Mouse (Mus musculus) heart, embryonic 10.5 days (tissue): ENCODE data around the gene Rnf144b. TPM values are rescaled to one million over a fixed set of nuclear protein-coding genes. Genes with fewer than 3 reads are reported as not detected.

ENCODE experiments used
- DNase-seq: peaks from one replicate; pipeline ENCODE4 v3.0.0-alpha.2; 2017; ENCODE audit warnings: low spot score
- H3K27ac ChIP-seq: fragments of 300-500 bp; sonication (generic); 2 replicates; pipeline ENCODE4 v1.5.1; 2016; ENCODE audit warnings: mild to moderate bottlenecking
- H3K27me3 ChIP-seq: fragments of 300-500 bp; sonication (generic); 2 replicates; pipeline ENCODE4 v1.6.1; 2016; ENCODE audit warnings: mild to moderate bottlenecking; ENCODE audit not compliant: poor library complexity, insufficient read depth, severe bottlenecking
- H3K36me3 ChIP-seq: fragments of 300-500 bp; sonication (generic); 2 replicates; pipeline ENCODE4 v1.6.1; 2016; ENCODE audit warnings: mild to moderate bottlenecking, moderate library complexity
- H3K4me1 ChIP-seq: fragments of 300-500 bp; sonication (generic); 2 replicates; pipeline ENCODE4 v1.6.1; 2016; ENCODE audit warnings: mild to moderate bottlenecking
- H3K4me3 ChIP-seq: fragments of 300-500 bp; sonication (generic); 2 replicates; pipeline ENCODE4 v1.5.1; 2016; ENCODE audit warnings: mild to moderate bottlenecking, moderate library complexity
- H3K9me3 ChIP-seq: fragments of 300-500 bp; sonication (generic); 2 replicates; pipeline ENCODE4 v1.6.1; 2016; ENCODE audit warnings: mild to moderate bottlenecking, moderate library complexity
- WGBS: fragments of 180-500 bp; shearing (Covaris S2); methylation state at CpG from one replicate; pipeline ENCODE4 v1.1.7; 2016; 5-methylcytosine and 5-hydroxymethylcytosine counted together
- polyA plus RNA-seq: library from polyadenylated mRNA; unstranded; fragments of >200 nt; fragmentation: Nextera tagmentation; extraction: Ambion mirVana; gene quantifications from 2 replicates; pipeline ENCODE4 v1.2.1, GENCODE M21; 2016

The Rnf144b gene
- polyA plus RNA-seq, 1 experiment from 2014 or later, result 0.98 TPM

DNA sequence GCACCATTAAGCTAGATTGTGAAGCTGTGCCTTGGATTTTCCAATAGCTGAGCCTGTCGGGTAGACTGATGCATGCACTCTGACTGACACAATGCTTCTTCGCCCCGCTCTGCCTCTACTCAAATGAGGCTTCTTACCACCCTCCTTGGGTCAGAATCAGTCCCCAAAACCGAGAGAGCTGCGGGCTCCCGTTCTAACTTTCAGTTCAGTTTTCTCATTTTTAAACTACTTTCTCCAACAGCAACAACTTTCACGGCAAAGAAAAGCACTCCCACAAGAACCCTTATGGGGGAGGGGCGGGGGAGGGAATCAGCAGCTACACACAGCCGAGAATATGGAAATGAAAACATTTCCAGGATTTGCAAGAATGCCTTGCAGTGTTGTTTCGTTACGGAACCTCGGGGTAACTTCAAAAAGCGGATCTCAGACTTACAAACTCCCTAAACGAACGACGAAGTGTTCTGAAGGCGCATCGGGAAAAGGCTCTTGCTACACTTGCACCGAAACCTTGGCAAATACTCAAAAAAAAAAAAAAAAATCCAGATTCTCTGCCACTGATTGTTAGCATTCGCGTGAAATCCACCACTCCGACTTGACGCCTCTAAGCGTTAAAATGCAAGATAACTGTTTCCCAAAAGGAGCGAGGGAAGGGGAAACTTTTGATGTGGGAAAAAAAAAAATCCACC is 17.5 kb upstream of the Rnf144b start:
- Histone ChIP-seq H3K27me3 (peaks cover 11% of the 10 kb centered on the region; the same call in 1 of the 2 replicates), H3K4me3 (peak overlapping the region; percentile 98), H3K9me3 (no peaks in the 10 kb centered on the region), H3K36me3 (peaks cover 27% of the 10 kb centered on the region), H3K4me1 (peaks cover 23% of the 10 kb centered on the region), H3K27ac (peak overlapping the region; percentile 100)
- WGBS, result under 1% methylated on average over 25 of the region's 25 CpGs
- DNase-seq, result no peak

- H3K27me3 ChIP-seq, result peaks cover 11% of the 10 kb centered on the region; the same call in 1 of the 2 replicates
- DNase-seq, result peak; percentile 95
- no peaks in the 10 kb centered on the region for H3K9me3 ChIP-seq
- H3K27ac ChIP-seq, result peak within 1 kb of the TSS; percentile 100
- under 1% methylated on average over 128 of the region's 129 CpGs for WGBS
- H3K4me3 ChIP-seq, result peak within 1 kb of the TSS; percentile 98
- peaks cover 19% of the 10 kb centered on the region for H3K36me3 ChIP-seq
- peaks cover 31% of the 10 kb centered on the region for H3K4me1 ChIP-seq
These were observed 16.5 kb upstream of the Rnf144b start, which contains the start of gene Dek for GRCm38 (mm10) chr13:47105711-47106579. Gene Dek, minus strand, starts transcription at chr13:47106201.

DNA sequence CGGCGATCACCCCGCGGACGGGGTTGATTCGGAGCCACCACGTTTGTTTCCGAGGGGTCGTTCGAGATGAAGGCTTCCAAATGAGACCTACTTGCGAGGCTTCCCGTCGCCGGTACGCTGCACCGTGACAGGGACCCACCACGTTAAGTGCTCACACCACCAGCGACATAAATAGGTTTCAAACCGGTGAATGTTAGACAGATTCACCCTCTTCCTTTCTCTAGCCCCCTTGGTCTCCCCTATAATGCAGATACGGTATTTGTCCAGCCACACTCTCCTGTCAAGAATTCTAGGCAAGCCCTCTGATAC is 15.9 kb upstream of the Rnf144b start:
- Histone ChIP-seq H3K4me1 (peaks cover 35% of the 10 kb centered on the region), H3K4me3 (peak overlapping the region; percentile 98), H3K27me3 (peaks cover 11% of the 10 kb centered on the region; the same call in 1 of the 2 replicates), H3K36me3 (peaks cover 13% of the 10 kb centered on the region), H3K9me3 (no peaks in the 10 kb centered on the region), H3K27ac (peak overlapping the region; percentile 100)
- DNase-seq, result no peak
- under 1% methylated on average over 20 of the region's 20 CpGs for WGBS

- peaks cover 11% of the 10 kb centered on the region; the same call in 1 of the 2 replicates for H3K27me3 ChIP-seq
- DNase-seq, result peak; percentile 88
- no peaks in the 10 kb centered on the region for H3K36me3 ChIP-seq
- 0 out of 2 replicates have a peak overlapping the region, but pooled peaks have one; percentile 22 for H3K27ac ChIP-seq
- H3K9me3 ChIP-seq, result no peaks in the 10 kb centered on the region
- 55% methylated on average over 2 of the region's 2 CpGs for WGBS
- no peak overlapping the region for H3K4me3 ChIP-seq
- H3K4me1 ChIP-seq, result peaks cover 30% of the 10 kb centered on the region
These were observed 13.2 kb upstream of the Rnf144b start for GRCm38 (mm10) chr13:47109239-47109638.

- DNase-seq, result no peak
- Histone ChIP-seq H3K4me3 (no peak overlapping the region), H3K4me1 (peaks cover 29% of the 10 kb centered on the region; the same call in 1 of the 2 replicates), H3K36me3 (no peaks in the 10 kb centered on the region), H3K9me3 (no peaks in the 10 kb centered on the region), H3K27me3 (peaks cover 11% of the 10 kb centered on the region; the same call in 1 of the 2 replicates), H3K27ac (no peak overlapping the region)
- WGBS, result 78% methylated on average over 3 of the region's 3 CpGs
These were observed 11.3 kb upstream of the Rnf144b start for GRCm38 (mm10) chr13:47111185-47111584.

- no peaks in the 10 kb centered on the region for H3K36me3 ChIP-seq
- H3K4me1 ChIP-seq, result peaks cover 28% of the 10 kb centered on the region; the same call in 1 of the 2 replicates
- no peak overlapping the region for H3K4me3 ChIP-seq
- H3K27ac ChIP-seq, result no peak overlapping the region
- H3K27me3 ChIP-seq, result peaks cover 11% of the 10 kb centered on the region; the same call in 1 of the 2 replicates
- no peak for DNase-seq
- no peaks in the 10 kb centered on the region for H3K9me3 ChIP-seq
- 85% methylated on average over 3 of the region's 3 CpGs for WGBS
These were observed 10.4 kb upstream of the Rnf144b start for GRCm38 (mm10) chr13:47112056-47112455.

- peaks cover 11% of the 10 kb centered on the region; the same call in 1 of the 2 replicates for H3K27me3 ChIP-seq
- H3K4me3 ChIP-seq, result no peak overlapping the region
- no peaks in the 10 kb centered on the region for H3K36me3 ChIP-seq
- H3K4me1 ChIP-seq, result peaks cover 25% of the 10 kb centered on the region; the same call in 1 of the 2 replicates
- DNase-seq, result no peak
- no peaks in the 10 kb centered on the region for H3K9me3 ChIP-seq
- WGBS, result 34% methylated on average over 3 of the region's 3 CpGs
- H3K27ac ChIP-seq, result no peak overlapping the region
These were observed 9.5 kb upstream of the Rnf144b start for GRCm38 (mm10) chr13:47112924-47113323.

DNA sequence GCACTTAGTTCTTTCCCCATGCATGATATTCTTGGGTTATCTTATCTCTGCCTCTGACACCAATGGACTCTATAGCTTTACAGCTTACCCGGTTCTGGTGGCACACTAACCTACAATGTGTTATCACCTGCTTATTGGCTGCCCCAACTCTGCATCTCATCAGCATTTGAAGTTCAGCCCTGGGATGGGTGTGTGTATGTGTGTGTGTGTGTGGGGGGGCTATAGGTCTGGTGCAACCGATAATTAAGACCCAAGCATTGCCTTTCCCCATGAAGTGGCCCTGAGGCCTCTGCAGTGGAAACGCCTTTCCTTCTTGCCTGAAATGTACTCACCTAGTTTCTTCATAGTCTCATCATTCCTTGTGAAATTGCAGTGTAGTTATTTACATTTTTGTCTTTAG is 6.5 kb upstream of the Rnf144b start:
- no peak overlapping the region for H3K27ac ChIP-seq
- no peak overlapping the region for H3K4me3 ChIP-seq
- H3K4me1 ChIP-seq, result peaks cover 17% of the 10 kb centered on the region; the same call in 1 of the 2 replicates
- no peaks in the 10 kb centered on the region for H3K9me3 ChIP-seq
- H3K36me3 ChIP-seq, result no peaks in the 10 kb centered on the region
- 0 out of 2 replicates have a peak, but pooled peaks cover 3% of the 10 kb centered on the region for H3K27me3 ChIP-seq
- DNase-seq, result no peak
- WGBS, result 72% methylated on average over 3 of the region's 3 CpGs

DNA sequence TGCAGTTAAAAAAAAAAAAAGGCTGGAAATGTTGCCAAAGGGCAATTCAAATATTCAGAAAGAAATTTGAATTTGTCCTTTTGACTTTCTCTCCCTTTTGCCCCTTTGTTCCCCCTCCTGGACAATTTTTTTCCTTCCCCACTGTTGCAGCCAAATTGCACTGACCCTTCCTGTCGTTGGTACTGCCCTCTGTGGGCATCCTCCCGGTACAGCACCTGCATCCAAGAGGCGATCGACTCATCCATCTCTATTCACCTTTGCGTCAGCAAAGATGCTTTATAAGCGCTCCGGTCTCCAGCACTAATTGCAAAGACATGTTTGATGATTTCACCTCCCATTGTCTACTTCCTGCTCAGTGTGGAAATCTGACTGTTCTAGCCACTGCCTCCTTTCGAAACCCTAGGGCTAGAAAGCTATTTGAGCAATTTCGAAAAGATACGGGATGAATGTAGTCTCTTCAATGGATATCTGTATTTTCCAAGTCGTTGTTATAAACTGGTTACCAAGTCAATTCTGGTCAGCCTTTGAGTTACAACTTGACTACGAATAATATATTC is 1.0 kb upstream of the Rnf144b start:
- Histone ChIP-seq H3K4me1 (peaks cover 23% of the 10 kb centered on the region), H3K9me3 (no peaks in the 10 kb centered on the region), H3K4me3 (no peak overlapping the region), H3K27me3 (peaks cover 14% of the 10 kb centered on the region), H3K27ac (no peak overlapping the region), H3K36me3 (no peaks in the 10 kb centered on the region)
- DNase-seq, result no peak
- 40% methylated on average over 12 of the region's 12 CpGs for WGBS

DNA sequence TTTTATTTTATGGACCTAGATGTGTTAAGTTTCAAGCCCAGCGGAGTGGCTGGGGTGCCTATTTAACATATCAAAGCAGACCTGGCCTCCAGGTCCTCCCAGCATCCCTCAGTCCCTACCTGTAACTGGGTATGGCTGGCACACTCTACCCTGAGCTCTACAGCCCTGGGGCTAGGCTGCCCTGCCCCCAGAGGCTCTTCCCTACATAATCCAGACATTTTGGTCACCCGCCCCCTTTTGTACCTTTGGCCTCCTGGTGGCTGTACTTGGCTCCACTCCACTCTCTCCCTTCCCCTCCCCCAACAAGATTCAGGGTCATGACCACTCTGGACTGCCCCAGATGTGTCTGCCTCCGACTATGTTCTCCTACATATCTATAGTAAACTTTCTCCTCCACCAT is 2.0 kb downstream of the Rnf144b start:
- 40% methylated on average over 3 of the region's 3 CpGs for WGBS
- no peak overlapping the region for H3K27ac ChIP-seq
- peaks cover 14% of the 10 kb centered on the region for H3K27me3 ChIP-seq
- H3K4me1 ChIP-seq, result peaks cover 25% of the 10 kb centered on the region
- H3K9me3 ChIP-seq, result no peaks in the 10 kb centered on the region
- no peaks in the 10 kb centered on the region for H3K36me3 ChIP-seq
- DNase-seq, result peak; percentile 61
- H3K4me3 ChIP-seq, result no peak overlapping the region

DNA sequence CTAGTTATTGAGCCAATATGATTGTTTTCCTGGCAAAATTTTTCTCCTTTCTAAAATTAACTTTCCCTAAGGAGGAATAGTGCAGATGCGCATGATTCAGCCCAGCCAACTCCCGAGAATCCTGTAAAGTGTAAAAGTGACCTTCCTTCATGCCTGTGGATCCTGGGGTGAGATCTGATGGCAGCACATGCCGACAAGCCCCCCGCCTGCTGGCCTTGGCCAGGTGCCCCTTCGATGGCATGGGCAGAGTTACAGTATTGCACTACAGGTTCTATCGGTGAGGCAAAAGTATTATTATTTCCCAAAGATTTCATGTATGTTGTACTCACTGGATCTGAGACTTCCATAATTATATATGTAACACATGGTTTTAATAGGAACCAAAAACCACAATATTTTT is 2.5 kb downstream of the Rnf144b start:
- 75% methylated on average over 6 of the region's 6 CpGs for WGBS

DNA sequence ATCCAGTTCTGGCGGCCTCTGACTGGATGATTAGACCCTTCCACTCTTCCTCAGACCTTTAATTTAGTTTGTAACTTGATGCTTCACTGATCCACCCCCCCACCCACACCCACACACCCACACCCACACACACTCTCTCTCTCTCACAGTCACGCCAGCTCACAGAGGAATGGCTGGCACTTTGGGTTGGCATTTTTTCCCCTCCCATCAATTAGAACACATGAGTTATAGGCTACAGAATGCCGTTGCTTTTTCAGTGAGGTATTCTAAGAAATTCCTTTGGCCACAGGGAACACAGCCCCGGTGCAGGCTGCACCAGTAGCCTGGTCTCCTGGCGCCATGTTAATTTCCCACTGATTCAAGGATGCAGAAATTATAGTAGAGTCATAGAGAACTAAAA is 3.1 kb downstream of the Rnf144b start:
- WGBS, result 75% methylated on average over 5 of the region's 5 CpGs

More for the DNA sequence above, 2.5 kb downstream of the Rnf144b start:
- peaks cover 12% of the 10 kb centered on the region for H3K27me3 ChIP-seq
- peaks cover 29% of the 10 kb centered on the region for H3K4me1 ChIP-seq
- no peak overlapping the region for H3K4me3 ChIP-seq
- peak; percentile 67 for DNase-seq
- no peaks in the 10 kb centered on the region for H3K36me3 ChIP-seq
- no peaks in the 10 kb centered on the region for H3K9me3 ChIP-seq
- no peak overlapping the region for H3K27ac ChIP-seq

More for the DNA sequence above, 3.1 kb downstream of the Rnf144b start:
- H3K4me3 ChIP-seq, result no peak overlapping the region
- H3K4me1 ChIP-seq, result peaks cover 24% of the 10 kb centered on the region
- peaks cover 12% of the 10 kb centered on the region for H3K27me3 ChIP-seq
- no peaks in the 10 kb centered on the region for H3K36me3 ChIP-seq
- peak; percentile 43 for DNase-seq
- no peak overlapping the region for H3K27ac ChIP-seq
- no peaks in the 10 kb centered on the region for H3K9me3 ChIP-seq
